Mouse (Mus musculus) hindlimb bud, embryonic 11.5 days (tissue): ENCODE measurements around the gene Sp4.

Experiments used
- DNase-seq: peaks from one replicate; pipeline ENCODE4 v3.0.0-alpha.2; 2012; ENCODE audit warnings: low read depth, low spot score; ENCODE audit errors: extremely low spot score

Sp4 gene

DNA sequence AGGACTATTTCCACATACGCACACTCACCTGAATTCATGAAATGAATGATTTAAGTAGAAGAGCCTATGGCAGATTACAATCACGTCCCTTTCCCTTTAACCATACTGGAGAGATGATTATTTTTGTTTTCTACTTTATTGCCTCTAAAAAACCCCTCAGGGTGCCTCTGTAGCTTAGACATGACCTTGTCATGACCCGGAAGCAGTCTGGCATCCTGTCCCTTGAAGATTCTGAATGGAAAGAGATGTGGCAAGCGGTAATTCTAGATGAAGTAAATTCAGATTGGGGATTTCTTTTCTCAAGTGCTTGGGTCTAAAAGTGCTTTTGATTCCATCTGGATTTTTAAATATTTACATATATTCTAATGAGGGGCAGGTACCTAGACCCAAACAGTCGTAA lies 24.9 kb downstream of the Sp4 start:
- DNase-seq: no peak

DNA sequence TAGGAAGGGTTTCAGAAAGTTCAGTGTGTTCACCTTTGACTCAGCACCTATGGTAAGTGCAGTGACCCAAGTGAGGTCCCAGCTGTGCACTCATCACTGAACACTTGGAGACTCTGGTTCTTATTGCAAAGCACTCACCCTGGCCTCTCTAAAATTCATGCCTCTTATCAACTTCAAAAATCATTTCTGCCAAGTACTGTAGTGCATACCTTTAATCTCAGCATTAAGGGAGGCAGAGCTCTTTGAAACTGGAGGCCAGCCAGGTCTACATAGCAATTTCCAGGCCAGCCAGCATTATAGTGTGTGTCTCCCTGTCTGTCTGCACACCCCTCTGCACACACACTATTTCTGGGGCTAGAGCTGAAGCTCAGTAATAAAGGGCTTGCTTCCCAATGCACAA lies 36.3 kb downstream of the Sp4 start:
- DNase-seq: no peak

- DNase-seq: no peak
These were observed 37.4 kb downstream of the Sp4 start for GRCm38 (mm10) chr12:118263878-118264277.

- peak; percentile 28 for DNase-seq
These were observed 45.9 kb downstream of the Sp4 start for GRCm38 (mm10) chr12:118255292-118255782.

- DNase-seq: no peak
These were observed 80.1 kb downstream of the Sp4 start for GRCm38 (mm10) chr12:118221182-118221581.

DNA sequence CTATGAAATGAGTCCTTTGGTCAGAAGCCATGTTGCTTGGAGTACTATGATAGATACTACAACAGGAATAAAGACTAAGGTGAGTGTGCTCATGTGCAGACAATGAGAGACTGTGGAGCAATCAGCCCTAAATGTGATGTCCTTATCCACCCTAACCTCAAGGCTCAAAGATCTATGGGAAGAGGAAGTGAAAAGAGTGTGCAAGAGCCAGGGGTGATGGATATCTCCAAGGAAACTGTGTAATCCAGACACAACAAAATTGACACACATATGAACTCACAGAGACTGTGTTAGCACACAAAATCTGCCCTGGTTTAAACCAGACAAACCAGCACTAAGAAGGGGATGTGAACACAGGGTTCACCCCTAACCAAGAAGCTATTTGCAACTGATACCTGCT lies 81.2 kb downstream of the Sp4 start:
- no peak for DNase-seq

- DNase-seq: no peak
These were observed 89.1 kb downstream of the Sp4 start for GRCm38 (mm10) chr12:118212163-118212562.

GRCm38 (mm10) chr12:118198386-118199093 lies 102.7 kb downstream of the Sp4 start, which contains the start of gene Dnah11:
Dnah11 (minus strand) TSS chr12:118199043.
- DNase-seq: no peak

- DNase-seq: no peak
These were observed 104.7 kb downstream of the Sp4 start for GRCm38 (mm10) chr12:118196583-118196982.

GRCm38 (mm10) chr12:118189535-118189934 lies 111.7 kb downstream of the Sp4 start:
- no peak for DNase-seq

GRCm38 (mm10) chr12:118187663-118188062 lies 113.6 kb downstream of the Sp4 start:
- no peak for DNase-seq

- DNase-seq: no peak
These were observed 114.3 kb downstream of the Sp4 start for GRCm38 (mm10) chr12:118186881-118187489.

GRCm38 (mm10) chr12:118186120-118186880 lies 114.9 kb downstream of the Sp4 start:
- DNase-seq: no peak
